Mouse (Mus musculus) telencephalon, adult 2 months (tissue): ENCODE data around the gene Timmdc1.

Experiments used
- DNase-seq: peaks from one replicate; pipeline ENCODE4 v3.0.0-alpha.2; 2011; ENCODE audit warnings: low read depth, low spot score

Gene Timmdc1

DNA sequence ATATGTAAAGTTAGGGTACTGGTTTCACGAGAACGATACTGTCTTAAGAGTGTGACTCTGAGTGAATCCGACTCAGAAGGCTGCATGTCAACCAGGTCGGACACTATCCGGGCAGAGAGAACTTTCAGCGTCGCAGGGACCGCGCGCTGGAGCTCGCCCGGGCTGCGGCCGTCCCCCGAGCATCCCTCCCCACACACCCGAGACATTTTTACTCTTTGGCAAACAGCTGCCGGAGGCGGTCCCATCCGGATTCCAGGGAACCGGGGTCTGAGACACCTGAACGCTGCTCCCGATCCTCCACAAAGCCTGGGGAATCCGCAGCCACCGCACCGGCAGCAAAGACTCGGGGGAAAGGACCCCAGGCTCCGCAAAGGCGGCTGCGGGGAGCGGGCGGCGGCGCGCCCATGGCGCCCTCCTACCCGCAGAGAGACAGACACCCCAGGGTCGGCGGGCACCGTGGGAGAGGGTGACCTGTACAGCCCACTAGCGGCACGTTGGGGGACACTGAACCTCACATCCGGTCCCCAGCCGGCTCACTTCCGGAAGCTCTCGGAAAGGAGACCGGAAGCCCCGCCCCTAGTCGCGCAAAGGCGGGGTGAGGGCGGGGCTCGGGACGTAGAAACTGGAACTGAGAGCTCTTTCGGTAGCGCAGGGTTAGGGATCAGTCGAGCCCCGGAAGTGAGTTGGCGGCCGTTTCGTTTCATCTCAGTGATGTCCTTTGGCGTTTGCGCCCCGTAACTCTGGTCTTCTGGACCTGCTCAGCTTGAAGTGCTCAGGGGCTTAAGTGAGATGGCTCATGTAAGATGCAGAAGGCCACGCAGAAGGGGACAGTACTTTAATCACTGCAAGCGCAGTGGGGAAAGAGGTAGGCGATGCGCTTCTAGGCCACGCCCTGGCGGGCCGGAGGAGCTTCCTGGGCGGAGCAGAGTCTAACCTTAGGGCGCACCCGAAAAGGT is at the start of gene Timmdc1:
Timmdc1 (minus strand) TSS at position 535 of the 956 bp plus-strand sequence.
- peak; percentile 94 for DNase-seq

DNA sequence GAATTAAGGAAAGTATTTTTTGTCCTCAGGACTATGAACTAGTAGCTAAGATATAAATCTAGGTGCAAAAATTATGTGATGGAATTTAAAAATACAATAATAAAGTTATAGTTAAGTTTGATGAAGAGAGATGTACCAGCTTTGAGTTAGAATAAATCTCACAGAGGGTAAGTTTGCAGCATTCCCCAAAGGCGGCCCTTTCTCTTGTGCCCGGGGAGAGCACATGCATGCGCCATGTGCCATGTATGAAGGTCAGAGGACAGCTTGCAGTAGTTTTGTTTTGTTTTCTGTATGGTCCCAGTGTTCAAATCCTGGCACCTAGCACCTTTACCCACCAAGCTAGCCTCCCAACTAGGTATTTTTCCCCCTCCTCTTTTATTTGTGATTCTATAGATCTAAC is 49.0 kb upstream of the Timmdc1 start:
- DNase-seq = no peak

DNA sequence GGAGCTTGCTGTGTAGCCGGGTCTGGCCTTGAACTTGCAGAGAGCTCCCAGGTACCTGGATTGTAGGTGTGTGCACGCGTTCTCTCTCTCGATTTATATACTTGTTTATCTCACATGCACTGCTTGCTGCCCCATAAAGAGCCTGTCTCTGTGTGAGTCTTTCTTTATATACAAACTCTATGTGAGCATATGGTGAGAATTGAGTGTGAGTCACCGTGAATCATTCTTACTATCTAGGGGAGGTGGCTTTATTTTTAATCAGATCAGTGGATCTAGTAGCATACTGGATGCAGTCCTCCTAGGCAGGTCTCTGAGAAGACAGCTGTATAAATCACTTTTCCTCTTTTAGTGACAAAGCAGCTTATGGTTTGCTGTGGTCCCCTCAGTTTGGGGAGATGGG is 45.7 kb upstream of the Timmdc1 start:
- peak; percentile 52 for DNase-seq

DNA sequence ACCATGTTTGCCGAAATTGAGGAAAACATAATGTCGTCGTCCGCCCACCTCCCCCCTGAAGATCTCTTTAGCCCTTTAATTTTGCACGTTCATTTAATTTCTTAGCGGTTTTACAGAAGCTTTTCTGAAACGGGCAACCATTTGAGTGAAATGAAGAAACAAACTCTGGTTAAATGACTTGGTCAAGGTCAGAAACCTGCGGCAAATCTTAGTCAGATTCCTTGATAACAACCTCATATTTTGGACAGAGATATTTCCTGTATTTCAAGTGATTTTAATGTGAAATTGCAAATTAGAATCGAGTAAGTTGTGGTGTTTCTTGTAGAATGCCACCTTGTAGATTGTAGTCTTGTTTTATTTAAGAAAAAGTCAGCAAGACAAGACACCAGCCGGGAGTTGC is 41.1 kb upstream of the Timmdc1 start:
- no peak for DNase-seq

DNA sequence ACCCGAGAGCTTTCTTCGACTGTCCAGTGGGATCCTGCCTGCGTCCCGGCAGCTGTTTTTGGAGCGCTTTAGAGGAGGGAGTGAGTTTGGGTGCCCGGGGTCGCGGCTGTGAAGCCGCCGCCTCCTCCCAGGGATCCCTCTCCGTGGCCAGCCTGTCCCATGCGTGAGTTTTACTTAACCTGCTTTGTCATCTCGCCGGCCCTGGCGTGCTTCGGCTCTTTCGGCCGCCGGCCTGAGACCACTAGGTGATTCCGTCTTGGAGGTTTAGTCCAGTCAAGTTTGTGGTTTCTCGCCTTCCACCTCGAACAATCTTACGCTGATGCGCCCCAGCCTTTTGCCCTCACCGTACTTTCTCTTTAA is 40.5 kb upstream of the Timmdc1 start:
- no peak for DNase-seq

DNA sequence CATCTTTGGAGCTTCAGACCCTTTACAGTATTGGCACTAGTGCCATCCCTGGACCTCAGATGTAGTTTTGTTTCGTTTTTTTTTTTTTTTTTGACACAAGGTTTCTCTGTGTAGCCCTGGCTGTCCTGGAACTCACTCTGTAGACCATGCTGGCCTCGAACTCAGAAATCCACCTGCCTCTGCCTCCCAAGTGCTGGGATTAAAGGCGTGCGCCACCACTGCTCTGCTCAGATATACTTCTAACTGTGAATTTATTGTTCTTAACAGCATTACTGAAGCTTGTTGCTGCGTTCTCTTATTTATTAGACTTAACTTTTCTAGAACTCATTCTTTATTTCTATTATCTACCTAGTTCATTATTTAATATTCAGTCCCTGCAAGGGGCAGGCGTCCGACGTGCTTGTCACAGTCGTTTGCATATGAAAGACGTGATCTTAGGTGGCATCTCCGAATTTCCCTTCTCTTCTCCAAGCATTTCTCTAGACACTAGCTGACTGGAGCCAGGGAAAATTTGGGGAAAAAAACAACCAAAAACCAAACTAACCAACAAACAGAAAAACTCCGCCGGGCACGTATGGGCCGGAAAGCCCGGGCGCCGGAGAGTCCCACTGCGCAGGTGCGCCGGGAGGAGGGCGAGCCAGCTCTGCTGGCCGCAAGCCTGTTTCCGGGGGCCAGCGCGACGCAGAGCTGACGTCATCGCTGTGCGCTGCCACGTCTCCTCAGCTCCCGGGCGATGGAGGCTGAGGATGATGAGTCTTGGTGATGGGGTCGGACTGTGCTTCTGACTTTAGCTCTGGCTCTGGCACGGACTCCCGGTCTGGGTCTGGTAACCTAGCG is 39.9 kb upstream of the Timmdc1 start:
- DNase-seq = peak; percentile 89

DNA sequence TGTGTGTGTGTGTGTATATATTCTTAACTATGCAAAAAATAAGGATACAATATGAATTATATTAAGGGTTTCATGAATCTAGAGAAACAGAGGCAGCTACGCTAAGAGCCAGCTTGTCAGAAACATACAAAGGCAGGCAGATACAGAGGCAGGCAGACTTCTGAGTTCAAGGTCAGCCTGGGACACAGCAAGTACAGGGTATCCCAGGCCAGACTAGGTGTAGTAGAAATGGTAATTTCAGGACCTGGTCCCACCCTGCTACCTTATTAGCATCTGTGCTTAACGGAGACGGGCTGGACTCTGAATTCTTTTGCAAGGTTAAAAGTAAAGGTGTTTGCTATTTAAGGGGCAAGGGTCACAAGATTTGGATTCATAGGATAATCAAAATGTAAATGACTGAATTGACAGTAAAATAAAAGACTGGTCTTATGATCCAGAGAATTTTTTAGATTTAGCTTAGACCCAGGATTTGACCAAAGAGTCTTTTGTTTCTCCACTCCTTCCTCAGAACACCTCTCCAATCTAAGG is 35.8 kb upstream of the Timmdc1 start, which contains the start of gene Tmem39a:
Tmem39a (plus strand) TSS at position 478 of the 528 bp plus-strand sequence.
- no peak for DNase-seq

DNA sequence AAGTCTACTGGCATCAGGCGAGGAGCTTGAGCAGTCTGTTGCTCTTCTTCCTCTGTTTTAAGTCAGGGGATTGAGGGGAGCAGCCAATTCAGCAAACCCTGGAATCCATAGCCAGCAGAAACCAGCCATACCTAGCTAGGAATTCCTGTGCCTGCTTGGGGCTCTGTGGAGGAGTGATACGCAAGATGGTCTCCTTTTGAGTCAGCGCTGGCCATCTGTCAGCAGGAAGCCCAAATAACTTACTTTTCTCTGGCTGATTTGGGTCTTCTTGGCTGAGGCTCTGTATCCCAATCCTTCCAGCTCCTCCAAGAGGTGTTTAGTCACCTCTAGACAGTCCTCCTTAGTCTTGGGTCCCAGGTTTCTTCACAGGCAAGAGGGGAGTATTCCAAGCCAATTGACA is 33.5 kb upstream of the Timmdc1 start:
- no peak for DNase-seq

DNA sequence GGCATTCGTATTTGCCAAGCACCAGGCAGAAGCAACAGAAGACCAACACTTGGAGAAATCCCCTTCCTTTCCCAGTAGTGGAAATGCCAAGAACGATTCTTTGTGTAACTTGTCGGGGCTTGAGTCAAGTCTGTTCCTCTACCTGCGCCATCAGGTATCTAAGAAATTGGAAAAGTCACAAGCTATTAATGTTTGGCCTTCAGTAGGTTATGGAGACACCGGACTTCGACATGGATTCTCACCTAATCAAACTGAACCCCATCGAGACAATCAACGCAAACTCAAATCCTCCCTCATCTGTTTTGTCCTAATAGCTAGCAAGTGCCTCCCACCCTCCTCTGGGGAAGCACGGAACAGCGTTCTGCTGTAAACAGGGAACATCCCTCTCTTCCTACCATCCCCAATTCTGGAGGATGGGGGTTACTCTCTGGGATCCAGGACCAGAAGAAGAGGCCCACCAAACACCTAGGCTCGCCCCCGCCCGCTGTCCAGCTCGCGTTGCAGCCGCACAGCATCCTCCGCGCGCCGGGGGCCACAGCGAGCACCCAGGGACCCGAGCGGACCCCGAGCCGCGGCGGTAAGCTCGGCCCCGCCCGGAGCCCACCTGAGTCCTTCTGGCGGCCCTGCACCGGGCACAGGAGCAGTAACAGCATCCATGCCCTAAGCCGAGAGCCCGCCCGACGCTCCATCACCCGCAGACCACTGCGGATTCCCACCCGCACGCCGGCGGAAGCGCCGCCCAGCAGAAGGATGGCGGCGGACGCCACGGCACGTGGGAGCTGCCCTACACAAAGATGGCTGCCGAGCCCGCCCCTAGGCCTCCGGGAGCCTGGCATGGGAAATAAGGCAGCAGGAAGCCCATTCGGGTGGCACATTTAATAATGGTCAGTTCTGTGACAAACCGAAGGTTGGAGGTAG is 27.3 kb upstream of the Timmdc1 start, which contains the start of gene Poglut1:
Poglut1 (minus strand) TSS at position 780 of the 918 bp plus-strand sequence.
- DNase-seq = peak; percentile 50

DNA sequence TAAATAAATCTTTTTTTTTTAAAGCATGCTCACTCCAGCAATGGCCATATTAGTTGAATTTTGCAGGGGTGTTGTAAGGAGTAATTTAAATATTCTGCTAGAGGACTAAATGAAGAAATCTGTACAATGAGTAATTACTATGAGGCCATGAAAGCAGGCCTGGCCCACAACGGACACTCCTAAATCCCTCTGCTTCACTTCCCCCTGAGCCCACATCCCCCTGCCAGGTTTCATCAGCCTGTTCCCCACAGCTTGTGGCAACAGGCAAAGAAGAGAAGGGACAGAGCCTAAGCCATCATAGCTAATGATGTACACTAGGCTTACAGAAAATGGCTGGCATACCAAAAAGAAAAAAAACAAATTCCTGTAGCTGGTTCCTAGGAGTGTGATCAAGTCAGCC is 25.5 kb upstream of the Timmdc1 start:
- DNase-seq = no peak

DNA sequence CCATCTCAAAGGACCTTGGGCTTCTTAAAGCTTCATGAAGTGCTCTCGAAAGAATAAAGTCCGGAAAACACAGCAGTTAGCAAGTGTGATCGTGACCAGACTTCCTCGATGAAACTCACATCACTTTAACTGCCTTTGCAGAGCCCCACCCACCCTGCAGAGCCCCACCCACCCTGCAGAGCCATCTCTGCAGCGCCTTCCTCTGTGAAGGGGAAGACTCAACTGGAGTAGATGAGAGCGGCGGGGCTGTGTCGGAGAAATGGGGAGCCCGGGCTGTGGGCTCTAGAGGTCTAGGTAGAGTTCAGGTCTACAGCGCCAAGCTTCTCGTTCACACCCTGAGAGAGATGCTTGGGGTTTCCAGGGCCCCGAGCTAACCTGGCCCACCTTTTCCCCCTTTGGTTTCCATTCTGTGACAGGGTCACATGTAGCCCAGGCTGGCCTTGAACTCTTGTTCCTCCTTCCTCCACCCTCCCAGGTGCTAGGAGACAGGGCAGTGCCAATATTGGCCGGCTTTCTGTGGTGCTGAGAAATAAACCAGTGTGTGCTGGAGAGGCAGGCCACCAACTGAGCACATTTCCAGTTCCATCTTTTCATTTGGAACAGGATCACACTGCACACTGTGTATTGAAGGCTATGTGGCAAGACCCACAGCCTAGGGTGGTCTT is 16.4 kb upstream of the Timmdc1 start:
- no peak for DNase-seq

DNA sequence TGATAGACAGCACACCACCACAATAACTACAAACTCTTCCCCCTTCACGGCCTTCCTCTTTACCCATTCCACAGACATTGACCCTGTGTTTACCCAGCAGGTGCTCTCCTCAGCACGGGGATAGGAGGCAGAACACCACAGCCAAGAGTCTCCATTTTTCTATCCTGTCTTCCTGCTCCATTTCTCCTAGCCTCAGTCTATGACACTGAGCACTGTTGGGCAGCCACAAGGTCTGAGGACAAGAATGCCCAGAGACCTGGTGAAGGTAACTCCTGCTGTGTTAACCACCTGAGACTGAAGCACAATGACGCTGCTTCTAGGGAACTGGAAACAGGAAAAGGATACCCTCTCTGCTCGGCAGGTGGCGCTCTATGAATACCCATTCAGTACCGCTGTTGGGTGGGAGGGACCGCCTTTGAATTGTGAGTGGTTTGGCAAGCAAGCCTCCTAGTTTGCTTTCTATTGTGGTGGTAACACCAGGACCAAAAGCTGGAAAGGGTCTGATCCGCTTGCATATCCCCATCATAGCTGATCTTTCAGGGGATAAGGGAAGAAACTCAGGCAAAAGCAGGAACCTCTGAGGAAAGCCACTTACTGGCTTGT is 14.2 kb upstream of the Timmdc1 start:
- DNase-seq = peak; percentile 47

DNA sequence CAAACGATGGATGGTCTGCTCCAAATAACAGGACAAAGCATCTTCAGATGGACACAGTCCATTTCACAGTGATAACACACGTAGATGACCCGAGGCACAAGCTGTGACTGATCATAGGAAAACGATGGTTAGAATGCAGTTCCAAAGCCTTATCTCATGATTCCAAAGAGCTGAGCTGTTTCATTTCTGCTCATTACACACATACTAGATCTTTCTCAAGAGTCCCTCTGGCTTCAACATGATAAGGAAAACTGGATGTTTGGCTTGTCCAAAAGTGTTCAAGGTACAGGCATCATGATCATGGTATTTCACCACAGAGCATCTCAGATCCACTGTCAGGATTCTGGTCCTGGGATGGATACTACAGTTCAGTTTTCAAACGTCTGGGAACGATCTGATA is 3.8 kb upstream of the Timmdc1 start:
- DNase-seq = no peak

DNA sequence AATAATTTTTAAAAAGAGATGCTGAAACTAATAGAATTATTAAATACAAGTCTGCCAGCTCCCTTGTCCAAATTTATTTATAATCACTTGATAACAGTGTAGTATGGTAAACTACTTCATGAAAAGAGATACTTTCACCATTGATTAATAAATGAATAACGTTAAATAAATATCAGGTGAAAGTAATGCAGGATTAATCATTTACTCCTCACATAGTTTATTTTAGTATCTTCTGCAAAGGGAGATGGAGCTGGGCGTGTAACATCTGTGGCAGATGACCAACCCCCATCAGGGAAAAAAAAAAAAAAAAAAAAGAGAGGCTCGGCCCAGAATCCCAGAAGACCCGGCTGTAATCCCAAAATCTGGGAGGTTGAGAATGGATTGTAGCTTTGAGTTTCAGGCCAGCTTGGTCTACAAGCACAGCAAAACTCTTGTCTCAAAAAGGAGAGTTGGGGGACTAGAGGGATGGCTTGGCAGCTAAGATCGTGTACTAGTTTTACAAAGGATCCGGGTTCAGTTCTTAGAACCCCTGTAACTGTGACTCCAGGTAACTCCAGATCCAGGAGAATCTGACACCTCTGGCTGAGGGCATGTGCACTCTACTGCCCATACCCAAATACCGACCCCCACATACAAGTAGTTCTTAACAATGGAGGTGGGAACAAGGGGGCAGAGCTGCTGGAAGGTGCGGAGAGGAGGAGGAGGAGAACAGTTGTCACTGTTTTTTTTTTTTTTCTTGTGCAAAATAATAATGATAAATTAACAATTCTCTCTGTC is 1.1 kb downstream of the Timmdc1 start:
- DNase-seq = no peak

DNA sequence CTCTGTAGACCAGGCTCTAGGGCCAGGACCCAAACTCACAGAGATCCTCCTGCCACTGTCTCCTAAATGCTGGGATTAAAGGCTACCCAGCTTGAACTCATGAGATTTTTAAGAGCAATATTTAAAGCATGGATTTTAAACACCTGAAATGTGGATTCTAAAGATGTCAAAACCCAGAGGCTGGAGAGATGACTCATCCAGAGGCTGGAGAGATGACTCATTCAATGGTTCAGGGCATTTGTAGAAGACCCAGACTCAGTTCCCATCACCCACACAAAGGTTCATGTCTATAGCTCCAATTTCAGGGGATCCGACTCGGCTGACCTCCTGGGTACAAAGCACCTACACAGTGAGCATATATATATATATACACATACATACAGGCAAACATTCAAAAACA is 3.3 kb downstream of the Timmdc1 start:
- DNase-seq = no peak

DNA sequence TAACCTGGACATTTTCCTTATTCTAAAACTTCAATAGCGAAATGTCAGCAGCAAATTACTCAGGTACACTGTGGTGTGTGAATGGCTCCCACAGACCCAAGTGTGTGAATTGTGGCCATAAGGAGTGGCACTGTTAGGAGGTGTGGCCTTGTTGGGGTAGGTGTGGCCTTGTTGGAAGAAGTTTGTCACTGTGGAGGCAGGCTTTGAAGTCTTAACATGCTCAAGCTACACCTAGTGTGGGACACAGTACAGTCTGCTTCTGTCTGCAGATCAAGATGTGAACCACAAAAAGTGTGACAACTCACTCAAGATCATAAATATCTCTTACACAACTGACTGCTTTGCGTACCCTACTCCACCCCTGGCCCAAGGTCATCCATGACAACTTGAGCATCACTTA is 11.6 kb downstream of the Timmdc1 start:
- DNase-seq = no peak

DNA sequence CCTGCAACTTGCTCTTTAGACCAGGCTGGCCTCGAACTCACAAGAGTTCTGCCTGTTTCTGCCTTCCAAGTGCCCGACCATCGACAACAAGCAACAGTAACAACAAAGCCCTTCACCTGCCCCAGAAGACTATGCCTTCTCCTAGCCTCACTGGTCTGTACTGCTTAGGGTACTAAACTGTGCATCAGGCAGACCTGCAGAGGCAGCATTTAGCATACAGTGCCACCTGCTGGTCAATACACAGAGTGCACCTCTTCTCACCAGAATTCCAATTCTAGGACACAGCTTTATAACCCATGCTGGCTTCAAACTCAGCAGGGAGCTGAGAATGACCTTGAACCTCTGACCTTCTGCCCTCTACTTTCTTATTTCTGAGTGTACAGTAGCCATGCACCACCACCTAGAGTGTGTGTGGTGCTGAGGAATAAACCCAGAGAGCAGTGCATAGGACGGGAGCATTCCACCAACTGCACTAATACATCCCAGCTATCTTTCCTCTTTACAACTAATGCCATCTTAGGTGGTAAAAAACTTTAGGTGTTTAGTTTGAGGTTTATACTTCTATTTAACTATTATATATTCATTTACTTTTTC is 16.3 kb downstream of the Timmdc1 start:
- peak; percentile 42 for DNase-seq

DNA sequence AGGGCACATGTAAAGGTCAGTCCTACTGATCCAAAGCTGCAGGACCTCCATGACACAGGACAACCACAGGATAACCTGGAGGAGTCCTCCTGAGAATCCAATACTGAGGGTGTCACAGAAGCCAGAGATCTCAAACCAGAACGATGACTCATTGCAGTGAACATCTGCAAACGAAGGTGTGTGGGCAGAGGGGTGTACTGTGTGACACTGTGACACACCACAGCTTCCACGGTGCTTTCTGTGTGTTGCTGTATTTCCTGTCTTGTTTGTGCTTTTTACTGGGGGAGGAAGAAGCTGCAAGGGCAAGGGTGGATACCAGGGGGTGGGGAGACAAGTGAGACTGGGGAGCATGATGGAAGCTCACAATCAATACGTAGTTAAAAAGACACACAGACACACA is 18.9 kb downstream of the Timmdc1 start:
- no peak for DNase-seq

DNA sequence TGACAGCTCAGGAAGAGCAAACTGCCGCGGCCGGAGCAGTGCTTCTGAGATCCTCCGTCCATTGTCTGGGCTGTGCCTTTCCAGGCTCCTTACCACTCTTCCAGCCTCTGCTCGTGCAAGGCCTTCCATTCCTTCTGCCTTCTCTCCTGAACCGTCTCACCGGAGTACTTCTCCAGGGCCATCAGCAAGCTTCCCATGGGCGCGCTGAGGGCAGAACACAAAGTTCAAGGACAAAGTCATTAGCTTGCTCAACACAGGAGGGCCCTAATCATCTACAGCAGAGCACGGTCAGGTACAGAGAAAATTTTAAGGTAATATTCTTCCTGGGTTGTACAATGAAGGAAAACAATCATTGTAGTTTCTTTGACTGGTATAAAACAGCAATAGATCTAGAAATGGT is 20.0 kb downstream of the Timmdc1 start:
- no peak for DNase-seq
